Mouse (Mus musculus) limb, embryonic 11.5 days (tissue): ENCODE data around the gene Runx2. TPM values are rescaled to one million over a fixed set of nuclear protein-coding genes. Genes with fewer than 3 reads are reported as not detected.

Experiments used
- ATAC-seq: fragments of 200-750 bp; cut with Nextera tagmentation; 2 replicates; pipeline ENCODE4 v1.8.0; 2017; ENCODE audit warnings: low read depth; ENCODE audit not compliant: insufficient number of reproducible peaks, low FRiP score, low TSS enrichment
- DNase-seq: peaks from one replicate; pipeline ENCODE4 v3.0.0-alpha.2; 2015; ENCODE audit warnings: low spot score
- H3K27ac ChIP-seq: fragments of 300-500 bp; sonication (generic); replicated peaks from 2 replicates; pipeline ENCODE4 v1.5.1; 2014; ENCODE audit warnings: low read depth, mild to moderate bottlenecking, low read length
- H3K27me3 ChIP-seq: fragments of 300-500 bp; sonication (generic); 2 replicates; pipeline ENCODE4 v1.6.1; 2014; ENCODE audit warnings: mild to moderate bottlenecking, low read length, mixed read lengths; ENCODE audit not compliant: control insufficient read depth, insufficient read depth
- H3K36me3 ChIP-seq: fragments of 300-500 bp; sonication (generic); 2 replicates; pipeline ENCODE4 v1.6.1; 2014; ENCODE audit warnings: mild to moderate bottlenecking, low read length, moderate library complexity, mixed read lengths; ENCODE audit not compliant: control insufficient read depth, insufficient read depth
- H3K4me1 ChIP-seq: fragments of 300-500 bp; sonication (generic); 2 replicates; pipeline ENCODE4 v1.6.1; 2014; ENCODE audit warnings: low read length, mixed read lengths; ENCODE audit not compliant: control insufficient read depth, insufficient read depth
- H3K4me2 ChIP-seq: fragments of 300-500 bp; sonication (generic); 2 replicates; pipeline ENCODE4 v1.6.1; 2014; ENCODE audit warnings: low read depth, mild to moderate bottlenecking, moderate library complexity; ENCODE audit not compliant: severe bottlenecking
- H3K4me3 ChIP-seq: fragments of 300-500 bp; sonication (generic); 2 replicates; pipeline ENCODE4 v1.5.1; 2014; ENCODE audit warnings: low read depth, low read length
- H3K9ac ChIP-seq: fragments of 300-500 bp; sonication (generic); 2 replicates; pipeline ENCODE4 v1.6.1; 2014; ENCODE audit warnings: mild to moderate bottlenecking, low read length
- H3K9me3 ChIP-seq: fragments of 300-500 bp; sonication (generic); 2 replicates; pipeline ENCODE4 v1.6.1; 2016; ENCODE audit warnings: low read length; ENCODE audit not compliant: control insufficient read depth
- WGBS: fragments of 180-500 bp; shearing (Covaris S2); extraction: QIAGEN DNeasy Blood & Tissue Kit; methylation state at CpG from one replicate; pipeline ENCODE4 v1.1.7; 2014; 5-methylcytosine and 5-hydroxymethylcytosine counted together
- polyA plus RNA-seq: library from polyadenylated mRNA; unstranded; fragments of >200 nt; fragmentation: Nextera tagmentation; extraction: Ambion mirVana; gene quantifications from 2 replicates; pipeline ENCODE4 v1.2.1, GENCODE M21; 2014

Runx2 gene
- polyA plus RNA-seq, 1 experiment from 2014 or later, result 5.8 TPM

DNA sequence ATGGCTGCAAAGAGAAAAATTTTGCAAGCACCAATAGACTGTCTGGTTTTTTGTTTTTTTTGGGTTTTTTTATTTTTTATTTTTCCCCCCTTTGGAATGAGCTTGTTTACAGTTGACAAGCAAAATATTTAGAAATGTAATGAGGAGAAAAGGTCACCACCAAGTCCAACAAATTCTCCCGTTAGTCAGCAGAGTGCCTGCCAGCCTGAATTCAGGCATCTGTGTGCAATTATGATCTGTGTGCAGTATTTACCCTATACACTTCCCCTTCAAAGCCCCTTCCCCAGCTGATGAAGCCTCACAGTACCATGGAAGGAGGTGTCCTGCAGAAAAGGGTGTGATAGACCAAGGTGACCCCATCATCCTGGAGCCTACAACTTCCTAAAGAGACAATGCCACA lies 290.5 kb downstream of the Runx2 start:
- H3K4me1 ChIP-seq, result no peaks in the 10 kb centered on the region; the same call in 1 of the 2 replicates
- no peak overlapping the region for H3K27ac ChIP-seq
- no peaks in the 10 kb centered on the region for H3K27me3 ChIP-seq
- DNase-seq (no peak), ATAC-seq (no peak)
- H3K4me3 ChIP-seq, result no peak overlapping the region
- no peak overlapping the region for H3K9ac ChIP-seq
- H3K4me2 ChIP-seq, result no peak overlapping the region
- 17% methylated on average over 1 of the region's 1 CpGs for WGBS
- no peaks in the 10 kb centered on the region for H3K9me3 ChIP-seq
- no peaks in the 10 kb centered on the region for H3K36me3 ChIP-seq

DNA sequence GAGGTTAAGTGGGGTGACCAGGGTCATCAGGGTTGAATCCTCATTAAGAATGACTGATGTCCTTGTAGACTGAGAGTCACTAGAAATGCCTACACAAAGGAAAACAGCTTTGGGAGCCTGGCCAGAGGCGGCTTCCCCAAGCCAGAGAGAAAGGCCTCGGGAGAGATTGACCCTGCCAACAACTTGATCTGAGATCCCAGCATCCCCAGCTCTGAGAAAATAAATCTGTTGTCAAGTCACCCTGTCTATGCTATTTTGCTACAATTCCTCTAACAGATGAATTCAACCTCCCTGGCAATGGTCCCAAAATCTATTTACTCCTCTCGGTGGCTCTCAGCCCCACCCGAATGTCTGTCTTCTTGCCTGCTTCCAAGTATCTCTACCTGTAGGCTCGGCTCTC lies 291.7 kb downstream of the Runx2 start:
- Histone ChIP-seq H3K27me3 (no peaks in the 10 kb centered on the region), H3K4me2 (no peak overlapping the region), H3K4me1 (no peaks in the 10 kb centered on the region; the same call in 1 of the 2 replicates), H3K4me3 (no peak overlapping the region), H3K27ac (no peak overlapping the region), H3K9ac (no peak overlapping the region), H3K36me3 (no peaks in the 10 kb centered on the region), H3K9me3 (no peaks in the 10 kb centered on the region)
- 65% methylated on average over 5 of the region's 5 CpGs for WGBS
- ATAC-seq (no peak), DNase-seq (no peak)

DNA sequence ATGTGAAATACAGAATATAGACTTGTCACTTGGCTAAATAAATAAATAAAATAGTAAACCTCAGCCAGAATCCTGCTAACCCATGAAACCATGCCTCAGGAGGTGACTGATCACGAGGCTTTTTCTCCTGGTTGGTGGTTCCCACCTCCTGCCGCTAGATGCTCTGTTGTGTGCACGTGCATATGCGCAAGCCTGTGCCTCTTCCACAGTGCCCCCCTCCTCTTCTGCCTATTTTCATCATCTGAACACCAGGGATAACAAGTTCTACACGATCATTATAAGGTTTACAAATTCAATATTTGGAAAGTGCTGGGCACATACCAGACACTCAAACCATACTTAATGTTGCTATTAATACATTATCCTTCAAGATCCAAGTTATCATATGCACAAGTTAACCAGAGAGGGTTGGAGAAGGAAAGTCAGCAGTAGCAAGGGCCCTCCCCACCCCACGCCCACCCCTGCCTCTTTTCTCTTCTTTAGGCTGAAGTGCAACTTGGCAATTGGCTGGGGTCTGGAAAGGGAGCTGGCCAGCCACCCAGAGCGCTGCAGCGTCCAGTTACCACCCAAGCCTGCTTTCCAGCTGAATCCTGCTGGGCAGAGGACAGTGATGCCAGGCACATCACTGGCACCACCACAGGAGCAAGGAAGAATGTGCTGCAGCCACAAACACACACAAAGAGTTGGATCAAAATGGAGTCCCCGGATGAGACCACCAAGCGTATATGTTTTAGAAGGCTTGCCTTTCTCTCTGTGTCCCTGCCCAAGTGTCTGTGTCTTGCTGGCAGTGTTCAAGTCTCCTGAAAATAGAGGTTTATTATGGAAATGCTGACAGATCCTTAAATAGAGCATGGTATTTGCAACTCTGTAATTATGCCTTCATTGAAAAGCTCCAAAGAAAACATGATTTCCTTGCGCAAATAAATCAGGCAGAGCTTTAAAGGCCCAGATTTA lies 294.2 kb downstream of the Runx2 start:
- no peaks in the 10 kb centered on the region for H3K27me3 ChIP-seq
- H3K36me3 ChIP-seq, result no peaks in the 10 kb centered on the region
- no peak for ATAC-seq
- no peaks in the 10 kb centered on the region; the same call in 1 of the 2 replicates for H3K4me1 ChIP-seq
- DNase-seq, result no peak
- no peak overlapping the region for H3K9ac ChIP-seq
- WGBS, result 81% methylated on average over 11 of the region's 11 CpGs
- H3K27ac ChIP-seq, result no peak overlapping the region
- no peaks in the 10 kb centered on the region for H3K9me3 ChIP-seq
- no peak overlapping the region for H3K4me2 ChIP-seq
- no peak overlapping the region for H3K4me3 ChIP-seq

DNA sequence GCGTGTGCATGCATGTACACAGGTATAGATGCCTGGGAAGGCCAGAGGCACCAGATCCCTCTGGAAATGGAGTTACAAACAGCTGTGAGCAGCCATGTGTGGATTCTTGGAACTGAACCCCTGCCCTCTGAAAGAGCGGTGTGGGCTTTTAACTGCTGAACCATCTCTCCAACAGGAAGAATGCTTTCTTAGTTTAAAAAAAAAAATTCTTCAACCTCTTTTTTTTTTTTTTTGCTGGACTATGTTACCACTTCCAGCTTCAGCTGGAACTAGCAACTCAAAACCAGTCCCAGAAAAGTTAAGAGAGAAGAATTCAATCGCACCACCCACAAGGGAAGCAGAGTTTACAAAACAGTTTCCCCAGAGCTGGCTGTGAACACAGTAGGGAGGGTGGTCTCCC lies 295.2 kb downstream of the Runx2 start:
- Histone ChIP-seq H3K36me3 (no peaks in the 10 kb centered on the region), H3K4me3 (no peak overlapping the region), H3K9ac (no peak overlapping the region), H3K9me3 (no peaks in the 10 kb centered on the region), H3K27me3 (no peaks in the 10 kb centered on the region), H3K27ac (no peak overlapping the region), H3K4me2 (no peak overlapping the region), H3K4me1 (no peaks in the 10 kb centered on the region; the same call in 1 of the 2 replicates)
- no peak for ATAC-seq
- 79% methylated on average over 3 of the region's 3 CpGs for WGBS
- DNase-seq, result no peak

DNA sequence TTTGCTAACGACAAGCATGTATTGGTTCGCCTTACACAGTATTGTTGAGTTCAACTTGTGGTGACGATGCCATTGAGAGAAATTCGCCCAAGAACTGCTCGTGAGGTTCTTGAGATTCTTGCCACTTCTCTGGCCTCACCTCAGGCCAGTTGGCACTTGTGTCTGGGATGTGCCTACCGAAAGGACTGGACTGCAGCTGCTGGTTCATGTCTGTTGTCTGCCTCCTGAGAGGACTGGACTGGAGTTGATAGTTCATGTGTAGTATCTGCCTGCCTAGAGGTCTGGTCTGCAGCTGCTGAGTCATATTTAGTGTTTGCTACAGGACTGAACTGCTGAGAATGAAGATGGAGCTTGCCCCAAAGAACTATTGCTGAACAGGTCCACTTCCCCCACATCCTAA lies 296.4 kb downstream of the Runx2 start:
- no peak overlapping the region for H3K4me3 ChIP-seq
- no peak overlapping the region for H3K4me2 ChIP-seq
- H3K36me3 ChIP-seq, result no peaks in the 10 kb centered on the region
- no peak for DNase-seq
- no peak for ATAC-seq
- H3K27ac ChIP-seq, result no peak overlapping the region
- H3K9me3 ChIP-seq, result no peaks in the 10 kb centered on the region
- H3K27me3 ChIP-seq, result no peaks in the 10 kb centered on the region
- H3K9ac ChIP-seq, result no peak overlapping the region
- no peaks in the 10 kb centered on the region; the same call in 1 of the 2 replicates for H3K4me1 ChIP-seq
- WGBS, result 94% methylated on average over 6 of the region's 6 CpGs

DNA sequence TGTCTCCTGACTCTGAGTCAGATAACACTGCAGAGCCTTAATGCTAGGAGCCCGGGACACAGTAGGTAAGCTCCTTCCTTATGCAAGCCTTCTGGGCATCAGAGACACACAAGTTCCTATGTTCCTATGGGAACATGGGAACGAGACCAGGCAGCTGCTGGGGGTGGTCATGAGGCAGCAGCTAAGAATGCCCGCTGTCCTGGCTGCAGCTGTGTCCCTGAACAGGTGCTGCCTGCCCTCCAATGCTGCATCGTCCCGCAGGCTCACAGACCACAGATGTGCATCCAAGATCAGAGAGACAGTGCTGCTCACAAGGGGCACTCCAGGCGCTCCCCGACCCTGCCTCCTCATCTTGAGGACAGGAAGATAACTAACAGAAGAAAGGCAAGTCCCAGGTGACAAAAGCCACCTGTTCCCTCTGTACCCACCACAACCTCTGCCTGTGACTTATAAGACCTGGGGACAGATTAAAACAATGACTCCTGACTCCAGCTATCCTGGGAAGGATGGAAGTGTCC lies 306.3 kb downstream of the Runx2 start:
- Histone ChIP-seq H3K9me3 (no peaks in the 10 kb centered on the region; the same call in 1 of the 2 replicates), H3K4me3 (no peak overlapping the region), H3K4me2 (no peak overlapping the region), H3K27me3 (no peaks in the 10 kb centered on the region), H3K9ac (no peak overlapping the region), H3K36me3 (no peaks in the 10 kb centered on the region), H3K4me1 (peaks cover 2% of the 10 kb centered on the region; the same call in 1 of the 2 replicates), H3K27ac (no peak overlapping the region)
- ATAC-seq (no peak), DNase-seq (no peak)
- 58% methylated on average over 7 of the region's 7 CpGs for WGBS

DNA sequence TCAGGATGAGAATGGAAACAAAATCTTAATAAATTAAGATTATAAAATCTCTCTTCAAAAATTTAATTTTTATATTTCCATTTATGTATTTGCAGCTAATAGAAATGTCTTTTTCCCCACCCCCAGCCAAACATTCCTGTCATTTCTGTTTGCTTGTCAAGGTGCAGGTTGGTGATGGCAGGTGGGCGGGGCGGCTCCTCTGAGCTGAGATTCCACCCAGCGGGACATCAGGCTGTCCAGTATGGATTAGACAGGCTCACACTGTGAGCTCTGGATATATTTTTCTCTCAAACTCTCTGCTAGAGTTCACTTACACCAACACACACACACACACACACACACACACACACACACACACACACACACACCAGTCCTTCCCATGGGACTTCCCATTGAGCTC lies 306.9 kb downstream of the Runx2 start:
- Histone ChIP-seq H3K36me3 (no peaks in the 10 kb centered on the region), H3K4me1 (peaks cover 2% of the 10 kb centered on the region; the same call in 1 of the 2 replicates), H3K4me3 (no peak overlapping the region), H3K9ac (no peak overlapping the region), H3K27ac (no peak overlapping the region), H3K9me3 (no peaks in the 10 kb centered on the region; the same call in 1 of the 2 replicates), H3K4me2 (no peak overlapping the region), H3K27me3 (no peaks in the 10 kb centered on the region)
- DNase-seq (no peak), ATAC-seq (no peak)
- WGBS, result 86% methylated on average over 3 of the region's 3 CpGs

DNA sequence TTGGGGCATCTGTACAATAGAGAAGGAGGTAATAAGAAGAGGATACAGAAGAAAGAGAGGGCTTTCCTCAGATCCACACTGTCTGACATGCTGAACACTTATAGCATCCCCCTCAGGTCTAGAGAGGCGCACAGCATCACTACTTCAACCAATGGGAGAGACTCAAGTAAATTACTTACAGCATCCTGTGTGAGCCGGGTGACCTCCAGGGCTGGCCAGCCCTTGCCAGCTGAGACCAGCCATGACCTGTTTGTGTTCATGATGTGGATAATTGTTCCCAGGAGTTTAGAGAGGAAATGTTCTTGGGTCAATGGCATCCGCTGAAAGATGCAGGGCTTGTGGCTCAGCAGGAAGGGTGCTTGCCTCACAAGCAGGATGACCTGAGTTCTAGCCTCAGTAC lies 308.1 kb downstream of the Runx2 start:
- Histone ChIP-seq H3K27ac (no peak overlapping the region), H3K4me1 (peaks cover 2% of the 10 kb centered on the region; the same call in 1 of the 2 replicates), H3K4me2 (no peak overlapping the region), H3K4me3 (no peak overlapping the region), H3K36me3 (no peaks in the 10 kb centered on the region), H3K27me3 (no peaks in the 10 kb centered on the region), H3K9ac (no peak overlapping the region), H3K9me3 (no peaks in the 10 kb centered on the region; the same call in 1 of the 2 replicates)
- DNase-seq (peak; percentile 76), ATAC-seq (0 out of 2 replicates have a peak, but pooled peaks have one; percentile 39)
- 16% methylated on average over 3 of the region's 3 CpGs for WGBS
